Mouse (Mus musculus) granulocyte monocyte progenitor cell, adult 5-6 weeks (primary cell): ENCODE data around the gene Kiz. TPM values are rescaled to one million over a fixed set of nuclear protein-coding genes. Genes with fewer than 3 reads are reported as not detected.

Source experiments
- ATAC-seq: replicated peaks from 2 replicates; pipeline ENCODE4 v1.8.0; 2016; ENCODE audit warnings: mild to moderate bottlenecking, moderate TSS enrichment, inconsistent platforms; ENCODE audit not compliant: poor library complexity, severe bottlenecking
- total RNA-seq, 2 experiments: library from RNA; stranded (forward) in 1 of 2; stranded (reverse) in 1 of 2; fragments of 200-712, 200-1000 nt in 1 of 2; fragments of >200 nt in 1 of 2; fragmentation: Nextera tagmentation in 1 of 2; gene quantifications; 2 replicates each; pipeline ENCODE4 v1.2.3; 2014 to 2017

Kiz gene
- total RNA-seq, 2 experiments from 2014 or later, result 25.1 to 29.3 TPM

DNA sequence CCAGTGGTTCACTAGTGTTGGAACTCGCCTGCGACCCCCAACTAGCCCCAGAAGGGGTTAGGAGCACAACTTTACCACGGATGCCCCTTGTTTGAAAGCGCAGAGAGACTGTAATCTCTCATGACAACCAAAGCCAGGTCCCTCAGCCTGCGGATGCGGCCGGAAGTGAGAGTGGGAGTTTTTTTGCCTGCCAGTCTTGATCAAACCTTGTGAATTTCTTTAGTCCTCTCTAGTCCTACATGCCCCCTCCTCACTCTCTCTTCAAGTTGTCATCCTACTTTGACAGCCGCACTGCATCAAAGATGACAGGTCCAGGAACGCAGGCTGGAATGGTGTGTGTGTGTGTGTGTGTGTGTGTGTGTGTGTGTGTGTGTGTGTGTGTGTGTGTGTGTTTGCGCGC, 456 bp downstream of the Kiz start:
- peak; percentile 33 for ATAC-seq

DNA sequence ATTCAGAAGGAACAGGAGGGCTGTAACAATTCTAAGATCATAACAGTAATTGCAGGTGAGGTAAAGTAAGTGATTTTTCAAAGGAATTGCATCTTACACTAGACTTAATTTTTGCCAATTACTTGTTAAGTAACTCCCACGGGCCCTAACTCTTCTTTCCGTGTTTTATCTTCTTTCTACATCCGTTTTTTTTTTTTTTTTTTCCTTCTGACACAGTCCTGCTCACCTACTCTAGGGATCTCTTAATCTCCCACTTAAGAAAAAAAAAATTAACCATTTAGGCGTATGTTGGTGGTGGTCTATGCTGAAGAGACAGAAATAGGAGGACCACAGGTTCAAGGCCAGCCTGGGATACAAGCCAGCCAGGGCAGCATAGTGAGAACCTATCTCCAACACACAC, 1.2 kb downstream of the Kiz start:
- ATAC-seq, result no peak

DNA sequence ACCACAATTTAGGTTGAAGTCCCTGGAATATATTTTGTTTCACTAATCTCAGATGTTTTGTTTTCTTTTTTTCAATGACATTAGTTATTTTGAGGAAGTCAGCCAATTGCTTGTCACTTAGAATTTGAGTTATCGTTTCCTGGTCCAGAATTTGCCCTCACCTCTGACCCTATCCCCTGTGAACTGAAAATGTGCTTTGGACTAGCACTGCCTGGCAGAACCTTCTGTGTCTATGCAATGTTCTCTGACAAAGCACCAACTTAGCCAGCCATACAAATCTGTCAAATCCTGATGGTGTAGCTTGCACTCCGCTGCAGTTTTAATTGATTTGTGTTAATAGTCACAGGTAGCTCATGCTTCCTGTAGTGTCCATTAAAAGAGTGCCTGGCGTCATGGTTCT, 10.1 kb downstream of the Kiz start:
- no peak for ATAC-seq

GRCm38 (mm10) chr2:146871300-146872269, 15.9 kb downstream of the Kiz start:
- no peak for ATAC-seq

DNA sequence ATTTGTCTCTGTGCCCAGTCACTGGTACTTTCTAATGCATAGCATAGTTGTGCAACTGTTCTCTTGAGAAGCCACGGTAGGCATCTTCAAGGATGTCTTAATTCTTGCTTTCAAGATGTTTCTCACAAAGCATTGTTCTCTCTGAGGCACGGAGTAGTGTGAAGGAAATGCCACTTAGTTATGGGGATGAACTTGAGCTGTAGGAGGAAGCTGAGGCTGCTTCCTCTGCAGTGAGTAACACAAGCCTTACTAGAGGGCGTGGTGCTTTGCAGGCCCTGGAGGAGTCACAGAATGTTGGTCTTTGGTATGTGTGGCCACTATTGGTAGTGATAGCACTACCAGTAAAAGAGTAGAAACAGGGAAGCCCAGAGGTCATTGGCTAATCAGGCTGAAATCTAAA, 17.0 kb downstream of the Kiz start:
- ATAC-seq, result peak; percentile 42

DNA sequence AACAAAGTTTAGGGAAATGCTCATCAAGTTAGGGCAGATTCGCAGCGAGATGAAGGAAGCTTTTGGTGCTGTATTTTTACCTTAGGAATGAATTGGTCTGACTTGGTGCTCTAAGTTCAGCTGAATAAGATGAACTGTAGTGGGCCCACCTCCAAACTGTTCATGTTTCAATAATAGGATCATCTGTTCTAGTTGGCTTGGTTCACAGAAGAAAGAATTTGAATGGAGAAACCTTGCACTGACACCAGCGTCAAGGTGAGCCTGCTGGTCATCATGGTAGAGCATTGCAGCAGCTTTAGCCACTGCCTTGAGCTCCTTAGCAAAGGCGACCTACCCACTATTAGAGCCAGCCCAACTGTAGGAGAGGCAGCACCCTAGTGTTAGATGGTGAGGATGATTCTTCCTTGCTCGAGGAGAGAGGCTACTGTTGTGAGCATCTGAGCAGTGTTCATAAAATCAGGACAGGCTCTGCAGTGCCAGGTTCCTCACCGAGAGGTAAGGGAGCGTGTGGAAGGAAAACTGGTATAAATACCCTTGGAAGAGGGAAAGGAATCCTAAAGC, 18.3 kb downstream of the Kiz start:
- no peak for ATAC-seq

DNA sequence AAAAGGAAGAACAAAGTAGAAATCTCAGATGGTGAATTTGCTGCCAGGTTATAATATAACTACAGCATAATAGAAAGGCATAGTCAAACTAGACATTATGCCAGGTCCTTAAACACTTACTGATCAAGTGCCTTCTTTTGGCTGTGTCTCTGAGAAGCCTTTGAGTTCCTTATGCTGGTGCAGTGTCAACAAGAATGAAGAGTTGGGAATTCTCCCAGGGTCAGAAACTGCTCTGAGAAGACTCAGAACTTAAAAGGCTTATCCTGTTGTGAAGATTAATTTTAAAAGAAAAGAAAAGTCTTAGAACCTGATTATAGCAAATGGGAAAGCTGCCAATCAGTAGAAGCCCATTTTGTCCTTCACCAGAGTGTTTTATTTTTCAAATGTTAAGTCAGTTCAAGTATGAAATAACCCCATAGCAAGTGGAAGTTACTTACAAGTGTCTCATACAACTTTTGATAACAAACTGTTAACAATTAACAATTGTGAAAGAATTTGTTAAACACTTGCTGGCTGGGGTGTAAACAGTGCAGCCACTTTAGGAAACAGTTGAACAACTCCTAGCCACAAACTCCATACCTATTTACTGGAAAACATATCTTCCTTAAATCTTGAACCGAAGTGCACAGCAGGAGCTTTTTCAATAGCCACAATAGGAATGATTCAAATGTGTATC, 21.9 kb downstream of the Kiz start:
- ATAC-seq, result no peak

- no peak for ATAC-seq
Observed at GRCm38 (mm10) chr2:146881623-146882022, 26.0 kb downstream of the Kiz start.

GRCm38 (mm10) chr2:146884291-146884855, 28.7 kb downstream of the Kiz start:
- no peak for ATAC-seq

DNA sequence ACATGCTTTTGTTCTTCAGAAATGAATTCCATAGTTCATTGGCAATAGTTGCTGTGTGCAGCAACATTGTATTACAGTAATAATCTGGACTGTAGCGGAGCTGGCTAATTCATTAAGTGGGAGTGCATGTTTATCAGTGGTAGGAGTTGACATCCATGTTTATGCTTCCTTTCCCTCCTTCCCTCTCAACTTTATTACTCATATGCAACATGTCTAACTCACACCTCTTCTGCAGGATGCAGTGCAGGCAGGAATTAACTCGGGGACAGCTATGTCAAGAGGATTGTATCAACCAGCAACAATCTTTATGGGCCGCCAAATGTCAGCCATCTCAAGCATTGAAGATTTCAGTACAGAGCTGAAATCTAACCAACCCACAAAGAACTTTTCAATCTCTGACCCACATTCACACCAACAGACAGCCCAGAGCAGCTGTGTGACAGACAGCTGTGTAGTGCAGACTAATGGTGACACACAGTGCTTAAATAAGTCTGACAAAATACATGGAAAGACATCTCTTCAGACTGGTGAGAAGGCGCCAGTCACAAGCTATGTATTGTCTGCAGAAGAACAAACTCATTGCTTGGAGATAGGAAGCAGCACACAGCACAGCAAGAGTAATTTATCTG, 33.2 kb downstream of the Kiz start:
- no peak for ATAC-seq

DNA sequence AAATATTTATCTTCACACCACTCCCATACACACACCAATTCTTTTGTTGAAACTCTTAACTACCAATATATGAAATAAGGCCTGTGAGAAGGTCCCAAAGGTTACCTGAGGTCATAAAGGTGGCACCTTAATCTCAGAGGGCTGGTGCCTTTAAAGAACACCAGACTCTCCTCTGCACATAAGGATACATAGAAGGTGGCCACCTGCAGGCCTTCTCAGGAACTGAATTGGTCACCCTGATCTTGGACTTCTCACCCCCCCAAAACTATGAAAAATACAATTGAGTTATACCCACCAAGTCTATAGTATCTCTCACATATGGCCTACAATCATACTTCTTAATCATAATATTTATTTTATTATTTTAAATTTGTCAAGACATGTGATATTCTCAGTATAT, 43.3 kb downstream of the Kiz start:
- ATAC-seq, result peak; percentile 40; the same call in 1 of the 2 replicates

GRCm38 (mm10) chr2:146916085-146916484, 60.4 kb downstream of the Kiz start:
- ATAC-seq, result no peak

DNA sequence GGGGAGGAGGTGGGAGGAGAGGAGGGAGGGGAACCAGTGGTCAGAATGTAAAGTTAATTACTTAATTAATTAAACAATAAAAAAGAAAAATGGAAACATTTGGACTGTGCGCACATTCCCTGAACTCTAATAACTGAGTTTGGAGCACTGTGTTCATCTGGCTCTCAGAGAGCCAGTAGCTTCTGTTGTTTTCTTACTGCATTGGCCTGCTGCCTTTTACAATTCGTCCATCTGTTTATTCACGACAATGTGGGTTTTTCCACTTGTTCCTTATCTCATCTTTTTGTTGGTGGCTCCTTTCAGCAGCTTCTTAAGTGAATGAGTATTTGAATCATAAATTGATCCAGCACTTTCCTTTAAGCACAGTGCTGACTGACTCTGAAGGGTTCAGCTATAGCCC, 62.1 kb downstream of the Kiz start:
- ATAC-seq, result no peak

- no peak for ATAC-seq
Observed at GRCm38 (mm10) chr2:146920375-146921160, 64.9 kb downstream of the Kiz start.

DNA sequence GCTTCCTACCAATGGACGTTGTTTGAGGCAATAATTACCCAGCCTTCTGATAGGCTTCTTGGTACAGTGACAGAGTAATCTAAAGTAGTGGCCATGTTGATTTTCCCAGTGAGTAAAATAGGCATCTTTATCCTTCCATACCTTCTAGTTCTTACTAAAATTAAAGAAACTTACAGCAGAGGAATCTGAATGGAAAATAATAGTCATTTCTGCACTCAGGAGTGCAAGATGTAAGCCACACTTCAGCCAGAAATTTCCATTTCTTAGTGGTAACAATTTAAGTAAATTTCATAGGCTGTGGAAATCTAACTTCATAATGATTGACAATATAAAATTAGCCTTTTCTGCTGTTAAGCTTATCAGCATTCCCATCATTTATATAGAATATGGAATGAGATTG, 69.6 kb downstream of the Kiz start:
- ATAC-seq, result no peak

DNA sequence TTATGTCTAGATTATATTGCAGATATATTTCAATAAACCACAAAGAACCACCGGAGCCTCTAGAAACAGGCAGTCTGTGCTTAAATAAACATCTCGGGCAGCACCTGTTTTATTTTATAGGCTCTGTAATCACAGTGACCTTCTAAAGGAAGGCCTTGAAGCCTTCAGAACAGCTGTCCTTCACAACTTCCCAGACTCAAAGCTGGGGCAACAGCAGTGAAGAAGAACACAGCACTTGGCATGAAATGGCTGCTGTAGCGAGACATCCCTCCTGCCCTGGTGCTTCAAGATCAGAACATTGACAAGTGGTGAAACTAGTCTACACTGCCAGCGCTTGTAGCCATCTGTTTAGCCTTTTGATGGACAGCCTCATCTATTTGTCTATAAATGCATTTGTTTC, 70.2 kb downstream of the Kiz start:
- ATAC-seq, result no peak

- no peak for ATAC-seq
Observed at GRCm38 (mm10) chr2:146948223-146948776, 92.6 kb downstream of the Kiz start.

- no peak for ATAC-seq
Observed at GRCm38 (mm10) chr2:146956366-146956765, 100.7 kb downstream of the Kiz start.

DNA sequence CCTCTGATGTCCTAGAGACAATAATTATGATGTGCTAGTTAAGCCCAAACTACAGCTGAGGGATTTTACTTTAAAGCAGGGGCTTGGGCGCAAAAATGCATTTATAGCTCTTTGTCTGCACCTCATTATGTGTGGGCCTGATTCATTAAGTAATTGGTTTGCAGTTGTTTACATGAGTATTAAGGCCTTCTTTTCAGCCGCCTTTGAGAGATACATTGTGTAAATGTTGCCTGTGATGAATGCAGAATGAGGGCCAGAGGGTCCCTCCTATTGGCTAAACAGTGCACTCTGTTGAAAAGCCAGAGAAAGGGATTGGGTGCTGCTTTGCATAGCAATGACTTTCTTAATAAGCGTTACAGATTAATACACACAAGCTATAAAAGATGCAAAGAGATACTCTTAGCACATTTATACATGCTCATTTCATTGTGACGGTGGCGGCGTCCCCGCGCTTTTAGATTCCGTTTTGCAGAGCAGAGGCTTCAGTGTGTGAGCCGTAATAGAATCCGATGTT, 102.8 kb downstream of the Kiz start:
- no peak for ATAC-seq
